Mouse (Mus musculus) left cerebral cortex, adult 9 months (tissue): ENCODE measurements around the gene Myo16.

Experiments
- DNase-seq, 2 experiments: peaks; one replicate each; pipeline ENCODE4 v3.0.0; 2022; ENCODE audit warnings: low spot score in 2 of 2

Myo16 gene

DNA sequence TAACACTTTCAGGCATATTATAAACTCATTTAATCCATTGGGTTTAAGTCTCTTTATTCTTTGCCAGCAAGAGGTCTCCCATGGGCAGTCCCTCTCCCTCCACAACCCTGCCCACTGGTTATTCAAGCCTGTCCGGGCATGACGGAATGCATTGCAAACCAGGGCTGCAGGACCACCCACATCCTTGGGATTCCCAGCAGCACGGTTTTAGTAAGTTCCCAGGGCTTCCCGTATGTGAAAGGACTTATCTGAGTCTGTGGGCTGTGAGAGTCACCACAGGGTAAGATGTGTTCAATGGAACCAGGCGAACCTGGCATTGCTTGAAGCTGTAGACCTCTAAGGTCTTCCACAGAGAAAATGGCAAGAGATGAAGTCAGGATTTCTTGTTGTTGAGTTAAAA is 471.6 kb downstream of the Myo16 start:
- DNase-seq: no peak

DNA sequence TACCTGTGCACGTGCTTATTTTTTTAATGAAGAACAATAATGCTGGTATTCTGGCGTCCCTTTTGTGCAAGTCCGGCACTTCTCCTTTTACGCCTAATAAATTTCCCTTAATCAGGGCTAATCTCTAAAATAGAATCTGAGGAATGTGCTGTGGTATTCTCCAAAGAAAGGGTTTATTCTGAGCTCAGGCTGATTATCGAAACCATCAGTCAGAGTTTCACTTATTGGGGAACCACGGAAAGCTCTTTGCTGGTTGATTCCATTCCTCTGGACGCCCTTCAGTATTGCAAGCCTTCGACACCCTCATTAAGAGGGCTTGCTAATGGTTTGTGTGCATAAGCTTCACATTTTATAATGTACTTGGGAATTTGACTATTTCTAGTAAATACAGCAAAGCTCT is 475.0 kb downstream of the Myo16 start:
- DNase-seq: no peak

DNA sequence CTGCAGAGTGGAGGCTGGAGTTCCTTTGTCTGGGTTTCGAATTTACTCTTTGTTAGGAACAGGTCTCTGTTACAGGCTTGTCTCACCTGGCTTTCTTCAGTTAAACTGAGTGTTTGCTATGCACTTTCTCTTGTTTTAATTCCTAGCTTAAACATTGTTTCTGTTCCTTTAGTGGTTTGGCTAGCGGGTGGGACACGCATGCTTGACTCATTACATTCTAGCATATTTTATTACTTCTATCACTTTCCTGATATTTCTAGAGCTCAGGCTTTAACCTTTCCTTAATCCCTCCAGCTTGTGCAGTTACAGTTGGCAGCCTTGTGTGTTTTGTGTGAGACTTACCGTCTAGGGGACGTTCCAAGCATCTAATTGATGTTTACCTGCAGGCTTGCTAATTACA is 476.2 kb downstream of the Myo16 start:
- DNase-seq: no peak

DNA sequence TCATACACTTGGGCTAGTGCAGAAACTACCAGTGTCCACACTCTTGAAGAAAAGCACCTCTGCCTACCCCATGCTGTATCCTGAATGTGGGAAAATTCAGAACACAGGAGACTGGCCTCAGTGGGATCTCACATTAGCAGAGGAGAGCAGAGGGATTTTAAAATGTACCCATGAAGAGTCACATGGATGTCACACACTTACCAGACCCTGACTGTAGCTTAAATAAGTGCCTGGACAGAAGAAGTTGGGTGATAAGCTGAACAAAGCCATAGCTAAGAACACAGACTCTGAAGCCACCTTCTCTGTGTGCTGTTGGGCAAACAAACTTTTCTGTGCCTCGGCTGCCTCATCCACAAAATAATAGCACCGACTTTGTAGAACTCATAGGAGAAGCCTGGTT is 477.3 kb downstream of the Myo16 start:
- no peak for DNase-seq

DNA sequence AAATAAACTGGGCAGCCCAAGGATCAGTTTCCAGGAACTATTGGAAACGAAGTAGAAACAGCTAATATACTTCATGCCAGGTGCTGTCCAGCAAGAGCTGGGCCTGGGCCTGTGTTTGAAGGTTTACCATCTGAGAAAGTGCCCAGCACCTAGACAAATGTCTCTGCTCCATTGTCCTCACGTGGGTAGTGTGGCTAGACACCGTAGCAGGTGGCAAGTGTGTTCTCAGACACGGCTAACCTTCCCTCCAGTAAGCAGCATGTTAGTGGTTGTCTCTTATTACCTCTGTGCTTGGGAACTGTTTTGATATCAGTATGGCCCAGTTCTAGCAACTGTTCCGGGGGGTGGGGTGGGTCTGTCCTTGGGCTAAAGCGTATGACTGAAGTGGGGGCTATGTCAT is 478.9 kb downstream of the Myo16 start:
- DNase-seq: no peak

DNA sequence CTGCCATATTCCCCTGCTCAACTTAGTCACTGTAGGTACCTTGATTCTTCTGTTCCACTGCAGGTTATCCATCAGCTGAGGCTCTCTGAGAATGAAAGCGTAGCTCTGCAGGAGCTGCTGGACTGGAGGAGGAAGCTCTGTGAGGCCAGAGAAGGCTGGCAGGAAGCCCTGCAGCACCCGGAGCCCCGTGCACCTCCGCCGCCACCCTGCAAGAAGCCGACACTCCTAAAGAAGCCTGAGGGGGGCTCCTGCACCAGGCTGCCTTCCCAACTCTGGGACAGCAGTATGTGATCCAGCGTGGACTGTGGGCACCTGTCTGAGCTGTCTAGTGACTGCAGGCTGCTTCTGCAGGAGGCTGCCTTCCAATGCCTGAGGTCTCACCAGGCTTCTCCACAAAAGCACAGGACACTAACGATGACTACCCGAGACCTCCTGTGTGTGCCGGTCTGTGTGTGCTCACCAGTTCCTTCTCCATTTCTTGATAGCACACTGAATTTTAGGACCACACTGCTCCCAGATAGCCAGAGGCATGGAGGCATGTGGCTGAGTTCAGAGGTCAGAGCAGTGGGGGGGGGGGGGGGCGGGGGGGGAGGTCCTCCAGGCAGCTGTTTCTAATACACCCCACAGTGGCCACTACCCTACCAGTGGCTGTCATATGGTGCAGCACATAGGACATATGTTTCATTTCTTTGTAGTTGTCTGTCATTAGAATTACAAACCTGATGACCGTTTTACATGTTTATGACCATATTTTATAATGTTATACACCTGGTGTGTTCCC is 479.8 kb downstream of the Myo16 start:
- no peak for DNase-seq

DNA sequence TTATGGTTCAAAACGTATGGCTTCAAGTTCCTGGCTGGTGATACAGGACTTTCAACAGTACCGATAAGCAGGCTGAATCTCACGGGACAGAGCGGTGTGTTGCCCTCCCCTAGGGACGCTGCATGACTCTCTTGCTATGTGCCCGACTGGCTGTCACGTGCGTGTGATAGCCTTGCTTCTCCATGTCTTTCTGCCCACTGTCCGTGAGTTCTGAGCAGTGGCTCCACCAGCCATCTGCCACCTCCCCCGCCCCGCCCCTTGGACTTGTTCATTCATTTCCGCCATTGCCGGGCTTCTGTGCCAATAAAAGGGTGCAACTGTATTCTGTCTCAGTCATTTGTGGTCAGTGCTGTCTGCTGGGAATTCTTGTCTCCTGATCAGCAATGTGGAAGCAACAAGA is 480.7 kb downstream of the Myo16 start:
- no peak for DNase-seq

DNA sequence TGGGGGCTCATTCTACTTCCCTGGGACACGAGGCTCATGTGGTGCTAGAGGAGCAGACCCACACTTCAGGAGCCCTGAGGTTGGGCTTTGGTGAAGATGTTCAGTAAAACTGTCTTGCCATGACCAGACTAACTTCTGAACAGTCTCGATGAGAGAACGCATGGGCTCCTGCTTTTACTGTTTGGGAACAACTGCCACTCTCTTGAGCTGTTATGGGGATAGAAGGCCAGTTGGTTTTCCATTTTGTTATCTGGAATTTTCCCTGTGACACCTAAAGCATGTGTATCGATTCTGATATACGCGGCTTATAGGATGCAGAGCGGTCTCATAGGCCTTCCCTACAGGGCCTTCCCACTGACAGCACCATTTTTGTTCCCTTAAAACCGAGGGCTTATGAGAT is 485.2 kb downstream of the Myo16 start:
- DNase-seq: no peak

DNA sequence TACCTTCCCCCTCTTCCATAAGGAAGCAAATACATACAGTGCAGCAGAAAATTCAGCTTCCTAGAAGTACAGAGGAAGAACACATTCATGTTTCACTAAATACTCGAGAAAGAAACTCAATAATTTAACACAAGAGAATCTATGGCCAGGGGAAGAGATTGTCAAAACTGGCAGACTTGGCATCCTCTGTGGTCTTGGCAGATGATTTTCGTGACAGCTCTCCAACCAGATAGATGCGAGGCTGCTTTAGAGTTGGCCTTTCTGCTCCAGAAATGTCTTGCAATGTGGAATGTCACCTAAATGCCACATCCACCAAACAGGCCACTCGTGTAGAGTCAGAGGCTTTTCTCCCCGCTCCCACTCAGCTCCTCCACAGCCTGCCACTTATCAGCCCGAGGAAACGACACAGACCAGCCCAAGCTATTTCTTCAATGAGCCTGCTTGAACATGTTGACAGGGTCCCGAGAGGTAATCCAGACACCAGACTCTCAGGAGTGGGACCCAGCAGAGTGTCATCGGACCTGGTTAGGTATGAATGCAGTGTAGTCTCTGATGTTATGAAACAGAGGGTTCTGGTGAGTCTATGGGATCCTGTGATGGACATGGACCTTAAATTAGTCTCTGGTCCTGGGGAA is 486.6 kb downstream of the Myo16 start:
- no peak for DNase-seq

DNA sequence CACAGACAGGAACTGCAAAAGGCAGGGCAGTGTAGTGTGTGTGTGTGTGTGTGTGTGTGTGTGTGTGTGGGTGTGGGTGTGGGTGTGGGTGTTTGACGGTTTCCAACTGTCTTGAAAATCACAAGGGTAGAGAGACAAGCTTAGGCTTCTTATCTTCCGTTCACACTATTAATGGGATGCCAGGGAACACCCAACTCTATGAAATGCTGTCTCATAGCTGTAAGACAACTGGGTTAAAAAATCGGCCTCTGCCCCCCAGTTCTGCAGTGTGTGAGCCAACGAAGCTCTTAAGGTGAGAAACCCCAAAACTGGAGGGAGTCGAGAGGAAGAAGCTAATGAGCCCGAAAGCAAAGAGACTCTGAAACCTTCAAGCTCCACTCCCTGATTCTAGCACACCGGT is 487.1 kb downstream of the Myo16 start:
- no peak for DNase-seq

DNA sequence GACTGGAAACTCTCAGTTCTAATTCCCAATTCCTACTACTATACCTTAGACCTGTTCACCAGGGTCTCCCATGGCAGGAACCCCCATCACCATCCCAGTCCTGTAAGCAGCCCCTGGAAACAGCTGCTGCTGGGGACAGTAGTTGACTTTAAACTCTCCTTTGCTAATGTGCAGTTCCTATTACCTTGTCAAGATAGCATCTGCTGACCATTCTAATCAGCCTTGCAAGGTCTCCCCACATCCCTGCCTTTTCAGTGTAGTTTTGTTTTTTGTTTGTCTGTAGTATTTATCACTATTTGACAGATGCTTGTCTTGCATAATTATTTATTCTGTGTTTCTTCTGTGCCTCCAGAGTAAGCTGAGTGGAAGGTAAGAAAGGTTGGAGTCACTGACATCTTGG is 487.6 kb downstream of the Myo16 start:
- DNase-seq: no peak

DNA sequence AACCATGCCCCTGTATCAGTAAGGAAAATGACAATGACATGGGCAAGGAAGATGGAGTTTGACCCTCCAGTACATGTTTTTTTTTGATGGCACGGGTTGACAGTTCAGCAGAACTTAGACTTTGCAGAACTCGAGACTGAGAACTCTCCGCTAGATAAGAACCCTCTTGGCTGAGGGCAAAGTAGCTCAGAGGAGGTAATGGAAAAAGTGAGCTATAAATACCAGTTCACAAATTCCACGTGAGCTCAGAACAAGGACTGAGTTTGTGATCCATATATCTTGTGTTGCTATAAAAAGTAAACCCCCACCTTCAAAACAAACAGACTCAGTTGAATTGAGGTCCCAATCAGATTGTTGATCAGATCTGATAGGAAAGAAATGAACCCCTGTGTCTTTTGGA is 489.5 kb downstream of the Myo16 start:
- DNase-seq: no peak

DNA sequence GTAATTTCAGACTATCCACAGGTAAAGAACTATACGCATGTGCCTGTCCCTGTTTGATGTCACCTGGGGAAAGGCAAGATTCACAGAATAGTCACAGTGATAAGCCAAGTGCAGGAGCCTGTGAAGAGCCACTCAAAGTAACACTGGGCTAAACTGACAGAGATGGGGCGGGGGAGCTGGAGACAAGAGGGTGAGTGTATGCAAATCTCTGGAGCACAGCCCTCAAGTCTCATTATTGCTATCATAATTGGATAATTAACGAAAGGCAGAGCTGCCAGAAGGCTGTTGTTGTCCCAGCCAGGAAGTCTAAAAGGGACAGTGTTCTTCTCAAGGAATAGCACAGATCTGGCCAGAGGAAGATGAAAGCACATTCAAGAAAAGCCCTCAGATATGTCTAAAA is 490.8 kb downstream of the Myo16 start:
- no peak for DNase-seq

DNA sequence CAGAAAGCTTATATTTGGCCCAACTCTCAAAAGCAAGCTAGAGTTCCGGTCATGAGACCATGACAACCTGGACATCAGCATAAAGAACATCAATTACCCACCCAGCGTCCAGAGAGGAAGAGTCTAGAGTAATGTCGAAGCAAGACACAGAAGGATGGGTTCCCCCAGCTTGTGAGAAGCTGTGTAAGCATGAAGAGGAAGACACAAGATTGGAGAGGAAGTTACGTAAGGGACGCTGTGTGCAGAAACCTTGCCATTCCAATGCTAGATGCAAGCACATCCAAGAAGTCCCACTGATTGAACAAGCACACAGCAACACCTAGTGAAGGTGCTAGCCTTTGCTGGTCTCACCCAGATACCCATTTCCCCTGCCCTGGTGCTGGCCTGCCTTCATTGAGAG is 492.0 kb downstream of the Myo16 start:
- DNase-seq: no peak

DNA sequence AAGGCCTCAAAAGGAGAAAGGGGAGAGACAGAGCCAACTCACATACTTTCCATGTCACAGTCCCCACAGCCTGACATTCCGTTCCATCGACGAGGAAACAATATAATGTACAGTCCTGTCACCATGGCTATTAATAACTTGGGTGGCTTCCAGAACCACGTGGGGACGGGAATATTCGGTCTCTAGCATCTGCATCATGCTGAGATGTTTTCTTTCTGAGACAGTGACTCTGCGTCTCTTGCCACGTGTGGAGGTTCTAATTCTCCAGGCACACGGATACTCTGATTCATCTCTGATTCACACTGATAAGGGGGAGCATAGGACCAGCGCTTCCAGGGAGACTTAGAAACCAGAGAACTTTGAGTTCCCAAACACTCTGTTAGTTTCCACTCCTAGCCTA is 492.8 kb downstream of the Myo16 start:
- peak in 1 of 2 experiments; percentile 12 for DNase-seq

DNA sequence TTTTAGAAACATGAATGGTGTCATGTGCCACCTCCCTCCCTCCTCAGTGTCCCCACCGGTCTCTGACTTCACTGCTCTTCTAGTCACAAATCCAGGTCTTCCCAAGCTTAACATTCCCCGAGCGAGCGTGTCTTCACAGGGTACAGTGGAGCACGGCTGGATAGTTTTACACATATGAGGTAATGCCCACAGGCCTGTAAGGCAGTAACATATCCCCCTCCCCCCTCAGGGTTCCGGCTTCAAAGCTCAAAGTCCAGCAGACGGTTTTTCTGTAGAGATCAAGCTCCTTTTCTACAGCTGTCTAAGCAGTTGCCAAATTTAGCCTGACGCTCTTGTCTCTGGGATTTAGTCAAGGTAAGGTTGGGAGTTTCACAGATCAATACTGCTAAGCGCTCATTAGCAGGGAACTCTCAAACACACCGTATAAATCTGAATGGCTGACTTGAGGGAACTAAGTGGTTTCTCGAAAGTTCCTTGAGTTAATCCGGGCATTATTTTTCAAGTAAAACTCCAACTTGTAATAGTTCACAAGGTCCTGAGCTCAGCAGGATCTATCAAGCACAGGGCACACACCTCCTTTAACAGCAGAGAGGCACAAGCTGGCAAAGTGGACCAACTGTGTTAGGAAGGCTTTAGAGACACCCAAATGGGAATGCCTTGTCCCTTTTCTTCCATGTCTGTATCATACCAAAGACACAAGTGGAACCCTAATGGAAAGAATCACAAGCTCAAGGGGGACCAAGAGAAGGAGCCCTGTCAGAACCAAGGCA is 498.0 kb downstream of the Myo16 start:
- DNase-seq: no peak

DNA sequence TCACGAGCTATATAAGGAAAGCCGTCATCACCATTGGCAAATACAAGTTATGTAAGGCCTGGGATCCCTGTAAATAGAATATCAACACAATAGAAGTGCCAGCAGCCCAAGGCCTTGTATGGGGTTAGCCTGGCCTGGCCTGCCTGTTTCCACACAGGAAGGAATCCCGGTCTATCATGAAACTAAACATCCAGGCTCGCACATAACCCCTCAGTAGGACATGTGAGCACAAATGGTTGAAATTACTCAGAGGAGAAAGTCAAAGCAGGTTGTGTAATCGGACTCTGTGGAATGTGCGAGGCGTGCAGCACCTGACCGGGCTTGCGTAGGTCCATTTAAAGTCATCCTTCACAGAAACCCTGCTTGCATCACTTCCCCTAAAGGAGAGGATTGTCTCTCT is 499.6 kb downstream of the Myo16 start:
- no peak for DNase-seq

DNA sequence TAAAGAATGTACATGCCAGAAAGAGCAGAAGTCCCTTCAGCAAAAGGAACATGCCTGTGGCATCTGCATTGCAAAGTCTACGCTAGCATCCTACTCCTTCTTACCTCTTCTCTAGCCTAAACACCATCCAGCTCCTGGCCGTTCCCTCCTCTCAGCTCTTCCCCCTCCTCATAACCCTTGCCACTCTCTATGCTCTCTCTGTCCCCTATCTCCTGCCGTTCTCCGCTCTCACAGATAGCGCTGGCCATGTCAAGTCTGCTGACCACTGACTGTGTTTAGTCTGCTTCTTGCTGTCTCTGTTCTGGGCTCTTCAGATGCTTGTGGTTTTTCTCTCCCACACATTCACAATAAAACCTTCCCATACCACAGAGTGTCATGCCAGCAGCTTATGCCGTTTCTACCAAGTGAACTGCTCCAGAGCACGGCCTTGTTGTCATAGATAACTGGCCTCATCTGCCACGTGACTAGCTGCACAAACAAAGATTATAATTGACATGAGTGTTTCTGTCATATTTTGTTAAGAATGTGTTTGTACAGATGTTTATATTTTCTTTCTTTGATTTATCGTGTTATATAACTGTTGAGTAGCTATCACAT is 501.3 kb downstream of the Myo16 start:
- no peak for DNase-seq

DNA sequence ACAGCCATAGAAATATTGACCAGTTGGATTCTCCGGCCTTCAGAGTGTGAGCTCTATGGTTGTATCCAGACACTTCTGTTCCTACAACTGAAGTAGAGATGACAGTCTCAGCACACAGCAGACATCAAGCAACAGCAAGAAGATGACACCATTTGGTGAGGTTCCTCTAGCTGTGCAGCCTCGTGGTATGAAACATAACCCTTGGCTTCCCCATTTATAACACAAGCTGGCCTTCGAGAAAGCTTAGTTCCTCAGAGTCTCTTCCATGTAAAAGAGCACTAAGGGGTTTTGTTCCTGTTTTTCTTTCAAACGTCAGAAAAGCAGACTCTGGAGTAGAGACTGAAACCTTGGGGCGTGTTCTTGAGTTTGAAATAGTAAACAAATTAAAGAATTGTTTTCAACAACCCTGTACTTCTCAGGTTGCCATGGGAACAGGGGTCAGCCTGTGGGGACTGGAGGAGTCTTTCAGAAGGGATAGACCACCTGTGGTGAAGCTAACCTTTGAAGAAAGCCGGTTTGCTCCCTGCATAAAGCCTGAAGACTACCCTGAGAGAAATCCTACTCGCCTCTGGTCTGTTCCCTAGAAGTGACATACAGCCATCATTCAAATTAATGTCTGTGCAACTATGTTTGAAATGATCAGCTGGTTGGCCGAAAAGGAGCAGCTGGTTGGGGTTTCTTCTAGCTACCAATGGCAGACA is 510.2 kb downstream of the Myo16 start:
- no peak for DNase-seq

DNA sequence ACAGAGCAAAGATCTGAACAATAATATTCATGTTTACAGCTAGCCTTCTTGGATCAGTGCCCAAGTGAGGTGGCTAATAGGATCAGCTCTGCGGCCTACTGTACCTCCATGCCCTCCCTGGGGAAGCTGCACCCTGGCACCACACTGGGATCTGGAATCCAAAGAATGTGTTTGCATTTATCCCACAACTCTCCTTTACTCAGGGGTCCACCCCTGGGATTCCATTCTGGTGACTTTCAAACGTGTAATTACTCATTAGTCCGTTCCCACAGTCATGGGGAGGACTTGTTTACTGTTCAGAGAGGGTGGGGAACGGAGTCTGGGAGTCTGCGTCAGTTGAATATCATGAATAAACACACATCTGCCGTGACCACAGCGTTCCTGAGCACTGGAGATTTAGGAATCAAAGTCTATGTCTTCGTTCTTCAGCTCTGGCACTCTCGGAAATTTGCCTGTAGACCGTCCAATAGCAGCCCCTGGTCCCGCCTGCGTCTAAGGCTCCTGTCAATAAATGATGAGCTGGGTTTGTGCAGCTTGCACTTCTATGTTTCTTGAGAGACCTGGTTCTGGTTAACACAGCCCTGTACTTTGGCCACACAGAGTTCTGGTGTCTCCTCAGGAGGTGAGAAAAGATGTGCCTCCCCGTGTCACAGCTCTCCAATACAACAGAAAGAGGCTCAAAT is 511.3 kb downstream of the Myo16 start:
- no peak for DNase-seq

DNA sequence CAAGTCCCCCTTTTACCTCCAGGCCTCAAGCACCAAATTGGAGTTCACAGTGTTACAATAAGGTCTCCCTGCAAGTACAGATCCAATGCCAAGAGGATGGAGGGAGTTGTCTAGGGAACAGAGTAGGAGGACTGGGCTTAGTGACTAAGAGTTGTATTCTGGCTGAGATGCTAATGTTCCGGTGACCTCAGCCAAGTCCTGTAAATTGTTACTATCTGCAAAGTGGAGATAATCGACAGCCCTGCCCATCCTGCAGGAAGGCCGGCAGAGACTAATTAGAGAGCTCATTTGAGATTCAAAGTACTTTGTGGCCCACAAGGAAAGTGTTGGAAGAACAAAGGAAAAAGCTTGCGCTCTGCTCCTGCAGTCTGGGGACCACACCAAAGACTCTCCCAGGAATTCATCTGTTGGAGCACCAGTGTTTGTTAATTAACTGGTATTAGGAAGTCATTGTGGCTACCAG is 512.1 kb downstream of the Myo16 start:
- no peak for DNase-seq
